Mouse (Mus musculus) liver, postnatal 0 days (tissue): ENCODE data around the gene Enoph1.

Experiments
- CTCF ChIP-seq: sonication (generic); IDR thresholded peaks from 2 replicates; pipeline ENCODE4 v1.5.1; 2016; ENCODE audit warnings: antibody characterized with exemption, low read depth
- EP300 ChIP-seq: IDR thresholded peaks from 2 replicates; pipeline ENCODE4 v1.6.1; 2016; ENCODE audit warnings: antibody characterized with exemption, low read depth, mild to moderate bottlenecking

GRCm38 (mm10) chr5:100091602-100092001 lies 51.8 kb downstream of the Enoph1 start:
- TF ChIP-seq CTCF (no peak), EP300 (no peak)
